Mouse (Mus musculus): Measurements from ENCODE around the gene Arih2. TPM values are rescaled to one million over a fixed set of nuclear protein-coding genes. Genes with fewer than 3 reads are reported as not detected.

Gene Arih2
- polyA plus RNA-seq (2014; fragmentation: Nextera tagmentation; extraction: Ambion mirVana), result 37.6 and 45.3 TPM in 2 replicates

- peak within 1 kb of the TSS; percentile 86 for H3K9ac ChIP-seq (replicated peaks; ENCODE audit: low read length)
- H3K27me3 ChIP-seq (ENCODE audit: control insufficient read depth, insufficient read depth, low read length), result no peaks in the 10 kb centered on the region
- H3K9me3 ChIP-seq (ENCODE audit: control insufficient read depth, low read length), result no peaks in the 10 kb centered on the region
- peak within 1 kb of the TSS; percentile 92 for H3K4me2 ChIP-seq (ENCODE audit: low read length)
- DNase-seq, result peak; percentile 98
- H3K36me3 ChIP-seq (ENCODE audit: control insufficient read depth, insufficient read depth, low read length), result no peaks in the 10 kb centered on the region
- peak; percentile 96 for ATAC-seq (ENCODE audit: low FRiP score, low TSS enrichment)
- H3K4me1 ChIP-seq (ENCODE audit: control insufficient read depth, insufficient read depth, low read length), result peaks cover 13% of the 10 kb centered on the region
- H3K27ac ChIP-seq (replicated peaks; ENCODE audit: low read depth, low read length), result peak within 1 kb of the TSS; percentile 87
- under 1% methylated on average over 110 of the region's 112 CpGs for WGBS
- H3K4me3 ChIP-seq (replicated peaks; ENCODE audit: low read depth, low read length), result peak within 1 kb of the TSS; percentile 99
These were observed at the start of gene Arih2 for GRCm38 (mm10) chr9:108648611-108649560. TSS of gene Arih2 (minus strand) at chr9:108649386.

- Histone ChIP-seq H3K4me3 (replicated peaks; ENCODE audit: low read depth, low read length) (peak overlapping the region; percentile 80), H3K9ac (replicated peaks; ENCODE audit: low read length) (no peak overlapping the region), H3K4me1 (ENCODE audit: control insufficient read depth, insufficient read depth, low read length) (peaks cover 32% of the 10 kb centered on the region), H3K27ac (replicated peaks; ENCODE audit: low read depth, low read length) (no peak overlapping the region), H3K36me3 (ENCODE audit: control insufficient read depth, insufficient read depth, low read length) (0 out of 2 replicates have a peak, but pooled peaks cover 2% of the 10 kb centered on the region), H3K9me3 (ENCODE audit: control insufficient read depth, low read length) (no peaks in the 10 kb centered on the region), H3K27me3 (ENCODE audit: control insufficient read depth, insufficient read depth, low read length) (no peaks in the 10 kb centered on the region), H3K4me2 (ENCODE audit: low read length) (peak overlapping the region; percentile 80)
- WGBS, result 83% methylated on average over 1 of the region's 1 CpGs
- DNase-seq (no peak), ATAC-seq (ENCODE audit: low FRiP score, low TSS enrichment) (no peak)
These were observed 45.3 kb upstream of the Arih2 start for GRCm38 (mm10) chr9:108694533-108694932.

GRCm38 (mm10) chr9:108693946-108694345, 44.8 kb upstream of the Arih2 start:
- ATAC-seq (ENCODE audit: low FRiP score, low TSS enrichment), result no peak
- Histone ChIP-seq H3K27me3 (ENCODE audit: control insufficient read depth, insufficient read depth, low read length) (no peaks in the 10 kb centered on the region), H3K4me2 (ENCODE audit: low read length) (peak overlapping the region; percentile 80), H3K27ac (replicated peaks; ENCODE audit: low read depth, low read length) (no peak overlapping the region), H3K4me3 (replicated peaks; ENCODE audit: low read depth, low read length) (peak overlapping the region; percentile 80), H3K9ac (replicated peaks; ENCODE audit: low read length) (no peak overlapping the region), H3K4me1 (ENCODE audit: control insufficient read depth, insufficient read depth, low read length) (peaks cover 38% of the 10 kb centered on the region), H3K9me3 (ENCODE audit: control insufficient read depth, low read length) (no peaks in the 10 kb centered on the region), H3K36me3 (ENCODE audit: control insufficient read depth, insufficient read depth, low read length) (0 out of 2 replicates have a peak, but pooled peaks cover 2% of the 10 kb centered on the region)
- WGBS, result 61% methylated on average over 4 of the region's 4 CpGs
- DNase-seq, result no peak

- peak overlapping the region; percentile 80 for H3K4me2 ChIP-seq (ENCODE audit: low read length)
- peak overlapping the region; percentile 86 for H3K27ac ChIP-seq (replicated peaks; ENCODE audit: low read depth, low read length)
- H3K4me3 ChIP-seq (replicated peaks; ENCODE audit: low read depth, low read length), result peak overlapping the region; percentile 80
- H3K36me3 ChIP-seq (ENCODE audit: control insufficient read depth, insufficient read depth, low read length), result no peaks in the 10 kb centered on the region
- peak; percentile 66 for ATAC-seq (ENCODE audit: low FRiP score, low TSS enrichment)
- peaks cover 39% of the 10 kb centered on the region for H3K4me1 ChIP-seq (ENCODE audit: control insufficient read depth, insufficient read depth, low read length)
- DNase-seq, result peak; percentile 87
- under 1% methylated on average over 92 of the region's 92 CpGs for WGBS
- peak overlapping the region; percentile 80 for H3K9ac ChIP-seq (replicated peaks; ENCODE audit: low read length)
- no peaks in the 10 kb centered on the region for H3K27me3 ChIP-seq (ENCODE audit: control insufficient read depth, insufficient read depth, low read length)
- H3K9me3 ChIP-seq (ENCODE audit: control insufficient read depth, low read length), result no peaks in the 10 kb centered on the region
These were observed 43.2 kb upstream of the Arih2 start for GRCm38 (mm10) chr9:108692226-108693041.

- under 1% methylated on average over 42 of the region's 42 CpGs for WGBS
- H3K4me1 ChIP-seq (ENCODE audit: control insufficient read depth, insufficient read depth, low read length), result peaks cover 39% of the 10 kb centered on the region
- peak overlapping the region; percentile 86 for H3K27ac ChIP-seq (replicated peaks; ENCODE audit: low read depth, low read length)
- no peaks in the 10 kb centered on the region for H3K27me3 ChIP-seq (ENCODE audit: control insufficient read depth, insufficient read depth, low read length)
- H3K9me3 ChIP-seq (ENCODE audit: control insufficient read depth, low read length), result no peaks in the 10 kb centered on the region
- H3K9ac ChIP-seq (replicated peaks; ENCODE audit: low read length), result peak overlapping the region; percentile 80
- DNase-seq, result peak; percentile 96
- H3K4me3 ChIP-seq (replicated peaks; ENCODE audit: low read depth, low read length), result peak overlapping the region; percentile 80
- H3K36me3 ChIP-seq (ENCODE audit: control insufficient read depth, insufficient read depth, low read length), result no peaks in the 10 kb centered on the region
- peak; percentile 87 for ATAC-seq (ENCODE audit: low FRiP score, low TSS enrichment)
- H3K4me2 ChIP-seq (ENCODE audit: low read length), result peak overlapping the region; percentile 80
These were observed 42.6 kb upstream of the Arih2 start for GRCm38 (mm10) chr9:108691846-108692225.

- H3K4me1 ChIP-seq (ENCODE audit: control insufficient read depth, insufficient read depth, low read length), result peaks cover 39% of the 10 kb centered on the region
- H3K4me2 ChIP-seq (ENCODE audit: low read length), result peak overlapping the region; percentile 80
- H3K27me3 ChIP-seq (ENCODE audit: control insufficient read depth, insufficient read depth, low read length), result no peaks in the 10 kb centered on the region
- DNase-seq (no peak), ATAC-seq (ENCODE audit: low FRiP score, low TSS enrichment) (no peak)
- H3K9ac ChIP-seq (replicated peaks; ENCODE audit: low read length), result peak overlapping the region; percentile 80
- 74% methylated on average over 8 of the region's 8 CpGs for WGBS
- H3K9me3 ChIP-seq (ENCODE audit: control insufficient read depth, low read length), result no peaks in the 10 kb centered on the region
- H3K27ac ChIP-seq (replicated peaks; ENCODE audit: low read depth, low read length), result peak overlapping the region; percentile 86
- peak overlapping the region; percentile 80 for H3K4me3 ChIP-seq (replicated peaks; ENCODE audit: low read depth, low read length)
- no peaks in the 10 kb centered on the region for H3K36me3 ChIP-seq (ENCODE audit: control insufficient read depth, insufficient read depth, low read length)
These were observed 42.2 kb upstream of the Arih2 start for GRCm38 (mm10) chr9:108691371-108691770.

- Histone ChIP-seq H3K4me1 (ENCODE audit: control insufficient read depth, insufficient read depth, low read length) (peaks cover 39% of the 10 kb centered on the region), H3K36me3 (ENCODE audit: control insufficient read depth, insufficient read depth, low read length) (no peaks in the 10 kb centered on the region), H3K27ac (replicated peaks; ENCODE audit: low read depth, low read length) (no peak overlapping the region), H3K4me2 (ENCODE audit: low read length) (no peak overlapping the region), H3K9me3 (ENCODE audit: control insufficient read depth, low read length) (no peaks in the 10 kb centered on the region), H3K27me3 (ENCODE audit: control insufficient read depth, insufficient read depth, low read length) (no peaks in the 10 kb centered on the region), H3K4me3 (replicated peaks; ENCODE audit: low read depth, low read length) (no peak overlapping the region), H3K9ac (replicated peaks; ENCODE audit: low read length) (no peak overlapping the region)
- ATAC-seq (ENCODE audit: low FRiP score, low TSS enrichment), result no peak
- no peak for DNase-seq
- 85% methylated on average over 6 of the region's 6 CpGs for WGBS
These were observed 41.7 kb upstream of the Arih2 start for GRCm38 (mm10) chr9:108690914-108691313.

GRCm38 (mm10) chr9:108689993-108690392, 40.8 kb upstream of the Arih2 start:
- Histone ChIP-seq H3K27me3 (ENCODE audit: control insufficient read depth, insufficient read depth, low read length) (no peaks in the 10 kb centered on the region), H3K9ac (replicated peaks; ENCODE audit: low read length) (no peak overlapping the region), H3K36me3 (ENCODE audit: control insufficient read depth, insufficient read depth, low read length) (no peaks in the 10 kb centered on the region), H3K4me1 (ENCODE audit: control insufficient read depth, insufficient read depth, low read length) (peaks cover 36% of the 10 kb centered on the region), H3K4me3 (replicated peaks; ENCODE audit: low read depth, low read length) (no peak overlapping the region), H3K9me3 (ENCODE audit: control insufficient read depth, low read length) (no peaks in the 10 kb centered on the region), H3K27ac (replicated peaks; ENCODE audit: low read depth, low read length) (no peak overlapping the region), H3K4me2 (ENCODE audit: low read length) (no peak overlapping the region)
- DNase-seq (no peak), ATAC-seq (ENCODE audit: low FRiP score, low TSS enrichment) (no peak)
- WGBS, result 89% methylated on average over 1 of the region's 1 CpGs
